Mouse (Mus musculus): ENCODE measurements around the gene Glcci1.

- TF ChIP-seq CTCF (conservative IDR thresholded peaks at IDR 0.05; ENCODE audit: low read length) (no peak), NANOG (IDR thresholded peaks at IDR 0.05; ENCODE audit: borderline replicate concordance, low read length) (no peak), POU5F1 (IDR thresholded peaks at IDR 0.05; ENCODE audit: borderline replicate concordance, low read length) (no peak)
These were observed 113.6 kb downstream of the Glcci1 start for GRCm38 (mm10) chr6:8623045-8623444.
